Mouse (Mus musculus): ENCODE data around the gene Pex14. TPM values are rescaled to one million over a fixed set of nuclear protein-coding genes. Genes with fewer than 3 reads are reported as not detected.

Pex14 gene
- total RNA-seq, 1 experiment from 2014 or later, result 74.6 TPM

DNA sequence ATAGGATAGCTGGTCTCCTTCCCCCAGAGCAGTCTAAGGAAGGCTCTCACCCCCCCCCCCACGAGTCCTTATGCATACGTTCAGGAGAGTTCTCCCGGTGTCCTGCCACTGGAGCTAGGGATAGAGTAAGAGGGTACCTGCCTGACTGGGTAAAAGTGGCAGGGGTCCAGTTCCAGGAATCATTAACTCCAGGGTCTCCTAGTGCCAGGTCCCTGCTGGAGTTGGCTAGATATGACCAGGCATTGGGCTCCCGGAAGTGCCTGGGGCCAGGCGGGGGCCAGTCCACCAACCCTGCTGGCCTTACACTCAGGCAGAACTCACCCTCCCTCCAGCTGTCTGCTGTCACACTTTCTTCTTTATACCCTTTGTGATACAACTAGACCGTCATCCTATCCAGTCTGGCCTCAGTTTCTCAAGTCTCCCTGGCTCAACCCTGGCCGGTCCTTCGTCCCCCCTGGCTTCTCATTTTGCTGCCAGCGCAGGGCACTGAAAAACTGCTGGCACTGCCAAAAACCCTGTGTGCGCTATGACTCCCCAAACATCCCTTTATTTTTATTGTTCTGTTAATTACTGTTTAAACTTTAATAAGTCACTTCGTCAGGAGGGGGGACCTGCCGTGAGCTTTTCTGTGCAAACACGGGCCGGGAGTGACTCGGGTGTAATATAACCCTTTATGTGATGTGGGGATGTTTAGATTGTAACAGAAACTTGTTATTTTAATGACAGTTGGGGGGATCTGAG lies 180.8 kb downstream of the Pex14 start:
- DNase-seq, result no peak

DNA sequence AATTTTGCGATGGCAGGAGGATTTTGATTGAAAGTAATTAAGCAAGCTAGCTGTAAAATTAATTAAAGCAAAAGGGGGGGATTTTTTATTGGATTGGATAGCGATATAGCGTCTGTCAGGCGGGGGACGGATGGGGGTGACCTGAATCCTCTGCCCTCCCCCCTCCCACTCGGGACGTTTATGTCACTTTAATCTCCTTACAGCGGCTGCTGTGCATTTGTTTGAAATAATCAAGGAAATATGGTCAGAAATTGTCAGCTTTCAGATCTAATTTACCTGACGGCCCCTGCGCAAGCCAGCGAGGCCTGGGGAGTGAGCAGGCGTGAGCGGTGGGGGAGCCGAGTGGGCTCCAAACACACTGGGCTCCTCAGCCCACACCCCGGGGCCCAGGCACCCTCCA lies 183.8 kb downstream of the Pex14 start:
- DNase-seq, result no peak

DNA sequence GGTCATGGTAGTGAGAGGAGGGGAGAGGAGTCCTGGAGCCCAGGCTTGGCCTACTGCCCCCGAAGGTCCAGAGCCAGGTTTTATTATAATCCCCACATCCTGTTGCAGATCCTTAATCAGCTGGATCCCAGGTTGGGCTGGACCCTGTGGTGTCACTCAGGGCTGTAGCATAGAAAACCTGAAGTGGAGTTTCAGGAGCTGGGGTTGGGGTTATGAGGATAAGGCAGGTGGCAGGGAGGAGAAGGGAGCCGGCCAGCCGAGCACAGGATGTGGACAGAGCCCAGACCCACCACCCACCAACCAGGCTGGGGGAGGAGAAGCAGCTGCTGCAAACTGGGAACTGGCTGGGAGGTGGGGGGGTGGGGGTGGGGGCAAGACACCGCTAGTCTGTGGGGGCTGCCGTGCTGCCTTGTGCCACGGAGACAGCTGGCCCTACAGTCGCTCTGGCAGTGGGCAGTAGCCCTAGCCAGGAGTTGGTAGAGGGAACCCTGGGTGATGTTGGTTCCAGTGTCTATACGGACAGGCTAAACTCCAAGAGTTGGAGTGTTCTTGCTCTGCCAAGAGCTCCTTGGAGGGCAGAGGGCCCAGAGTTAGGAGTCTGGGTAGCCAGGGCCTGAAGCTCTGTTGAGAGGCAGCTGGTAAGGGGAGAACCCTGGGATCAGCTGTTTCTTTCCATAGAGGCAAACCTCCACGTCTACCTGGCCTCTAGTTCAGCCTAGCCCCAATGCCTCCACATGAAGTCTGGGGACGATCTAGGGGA lies 184.6 kb downstream of the Pex14 start:
- DNase-seq, result no peak

DNA sequence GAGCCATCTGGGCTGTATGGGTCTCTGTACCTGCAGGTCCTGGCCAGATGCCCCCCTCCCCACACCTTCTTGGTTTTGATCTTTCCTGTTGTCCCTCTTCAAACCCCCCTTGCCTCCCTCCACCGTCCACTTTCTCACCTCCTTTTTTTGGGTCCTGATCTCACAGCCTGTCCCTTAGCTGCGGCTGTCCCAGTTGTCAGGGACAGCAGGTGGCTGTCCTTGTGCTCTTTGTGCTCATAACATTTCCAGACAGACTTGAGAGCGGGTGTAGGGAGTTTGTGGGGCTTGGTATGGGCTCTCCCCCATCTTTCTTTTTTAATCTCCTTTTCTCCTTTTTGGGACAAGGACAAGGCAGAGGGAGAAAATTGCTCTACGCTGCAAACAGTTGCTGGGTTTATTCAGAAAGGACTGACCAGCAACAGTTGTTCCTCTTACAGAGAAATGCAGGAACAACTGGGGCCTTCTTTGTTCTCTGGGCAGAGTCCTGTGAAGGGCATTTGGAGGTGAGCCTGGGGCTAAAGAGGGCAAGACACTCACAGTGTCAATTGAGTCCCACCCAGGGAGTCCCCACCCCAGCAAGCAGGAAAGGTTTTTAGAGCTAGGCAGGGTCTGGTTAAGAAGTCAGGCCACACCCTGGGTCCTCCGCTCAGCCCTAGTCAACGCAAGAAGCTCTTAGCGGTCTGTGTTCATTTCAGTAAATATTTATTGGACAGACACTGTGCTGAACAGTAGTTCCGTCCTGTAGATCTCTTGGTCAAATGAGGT lies 186.7 kb downstream of the Pex14 start:
- DNase-seq, result no peak

DNA sequence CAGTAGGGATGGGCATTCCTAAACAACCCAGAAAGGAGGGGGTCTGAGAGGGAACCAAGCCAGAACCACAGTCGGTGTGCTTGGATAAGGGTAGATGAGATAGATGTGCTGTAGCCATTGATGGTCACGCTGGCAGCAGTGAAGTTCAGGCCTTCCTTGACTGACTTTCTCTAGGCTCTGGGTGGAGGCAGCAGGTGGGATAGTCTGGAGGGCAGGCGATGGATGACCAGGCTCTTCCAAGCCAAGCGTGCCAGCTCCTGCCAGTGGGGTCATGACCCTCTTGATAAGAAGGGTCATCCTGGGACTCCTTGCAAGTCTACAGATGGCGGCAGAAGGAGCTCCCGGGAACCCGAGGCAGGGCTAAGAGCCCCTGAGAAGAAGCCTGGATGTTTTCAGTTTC lies 187.5 kb downstream of the Pex14 start:
- DNase-seq, result no peak

Other genes starting within 250 kb of the Pex14 start
- 24.3 and 26.2 TPM in 2 replicates for gene Dffa, start 4.3 kb upstream of the Pex14 start, total RNA-seq (2021)
- 1.5 and 3.0 TPM in 2 replicates for gene Cort, start 26.9 kb upstream of the Pex14 start, total RNA-seq (2021)
- gene Cenps, start 37.8 kb upstream of the Pex14 start, total RNA-seq (2021), result 13.6 and 17.7 TPM in 2 replicates
- 303 and 313 TPM in 2 replicates for gene Pgd, start 66.9 kb upstream of the Pex14 start, total RNA-seq (2021)
- 182 and 199 TPM in 2 replicates for gene Kif1b, start 207.8 kb upstream of the Pex14 start, total RNA-seq (2021)

Data from adrenal gland, postnatal 25 days (tissue).